Mouse (Mus musculus) thymus, adult 2 months (tissue): ENCODE measurements around the gene Pcbp1. TPM values are rescaled to one million over a fixed set of nuclear protein-coding genes. Genes with fewer than 3 reads are reported as not detected.
A peak's percentile ranks its signal among the peaks of the same experiment; 100 is the strongest.

Source experiments
- DNase-seq: peaks from one replicate; pipeline ENCODE4 v3.0.0; 2021
- H3K27ac ChIP-seq: fragments of 200-500 bp; 2 replicates; pipeline ENCODE4 v1.5.1; 2012; ENCODE audit warnings: low read length, control low read depth; ENCODE audit not compliant: control insufficient read depth, insufficient read depth
- H3K27me3 ChIP-seq: fragments of 200-500 bp; 2 replicates; pipeline ENCODE4 v1.6.1; 2012; ENCODE audit warnings: mild to moderate bottlenecking, low read length, moderate library complexity, mixed read lengths; ENCODE audit not compliant: control insufficient read depth, insufficient read depth
- H3K36me3 ChIP-seq: fragments of 200-500 bp; 2 replicates; pipeline ENCODE4 v1.6.1; 2012; ENCODE audit warnings: mild to moderate bottlenecking, low read length, moderate library complexity; ENCODE audit not compliant: control insufficient read depth, insufficient read depth
- H3K4me1 ChIP-seq: fragments of 200-500 bp; replicated peaks from 2 replicates; pipeline ENCODE4 v1.6.1; 2012; ENCODE audit warnings: low read length; ENCODE audit not compliant: control insufficient read depth, insufficient read depth
- H3K4me3 ChIP-seq: fragments of 200-500 bp; 2 replicates; pipeline ENCODE4 v1.5.1; 2012; ENCODE audit warnings: mild to moderate bottlenecking, low read length, control low read depth, moderate library complexity; ENCODE audit not compliant: control insufficient read depth, insufficient read depth
- CTCF ChIP-seq: fragments of 200-500 bp; IDR thresholded peaks from 2 replicates; pipeline ENCODE4 v1.5.1; 2012; ENCODE audit warnings: mild to moderate bottlenecking, control low read depth, low read length, moderate library complexity, borderline replicate concordance; ENCODE audit not compliant: control insufficient read depth, poor library complexity, insufficient read depth; ENCODE audit errors: extremely low read depth
- POLR2A ChIP-seq: fragments of 200-500 bp; IDR thresholded peaks from 2 replicates; pipeline ENCODE4 v1.6.1; 2012; ENCODE audit warnings: mild to moderate bottlenecking, low read length, control low read depth, moderate library complexity; ENCODE audit not compliant: control insufficient read depth, poor library complexity, insufficient read depth; ENCODE audit errors: extremely low read depth
- WGBS: fragments of 180-500 bp; shearing (Covaris S2); methylation state at CpG from one replicate; pipeline ENCODE4 v1.1.7; 2018; 5-methylcytosine and 5-hydroxymethylcytosine counted together
- polyA plus RNA-seq: library from polyadenylated mRNA; depleted of rRNA; stranded (reverse); fragments of >200 nt; gene quantifications from 2 replicates; pipeline ENCODE4 v1.2.3, GENCODE M21; 2012

Gene Pcbp1
- polyA plus RNA-seq, 1 experiment: 291 TPM

DNA sequence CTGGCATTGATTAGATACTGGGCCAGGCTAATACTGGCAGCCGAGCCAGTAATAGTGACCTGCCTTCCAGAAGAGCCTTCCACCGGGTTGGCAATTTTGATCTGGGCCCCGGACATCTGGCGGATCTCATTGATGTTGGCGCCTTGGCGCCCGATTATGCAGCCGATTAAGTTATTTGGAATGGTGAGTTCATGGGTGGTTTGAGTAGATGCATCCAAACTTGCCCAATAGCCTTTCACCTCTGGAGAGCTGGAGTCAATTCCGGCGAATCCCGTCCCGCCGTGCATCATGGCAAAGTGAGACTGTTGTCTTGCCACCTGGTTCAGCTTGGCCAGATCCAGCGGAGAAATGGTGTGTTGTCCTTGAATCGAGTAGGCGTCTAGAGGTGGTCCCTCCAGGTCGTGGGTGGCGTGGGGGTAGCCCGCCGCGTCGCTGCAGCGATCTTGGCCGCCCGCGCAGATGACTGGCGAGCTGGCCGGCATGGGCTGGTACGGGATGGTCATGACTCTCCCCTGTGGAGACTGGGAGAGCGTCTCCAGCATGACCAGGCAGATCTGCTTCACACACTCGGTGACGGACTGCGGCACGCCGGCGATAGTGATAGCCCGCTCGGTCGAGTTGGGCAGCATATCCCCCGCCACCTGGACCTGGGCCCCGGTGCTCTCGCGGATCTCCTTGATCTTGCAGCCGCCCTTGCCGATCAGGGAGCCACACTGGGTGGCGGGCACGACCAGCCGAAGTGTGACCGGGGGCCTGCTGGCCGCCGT lies 1.1 kb downstream of the Pcbp1 start:
- WGBS: under 1% methylated on average over 51 of the region's 51 CpGs
- peak overlapping the region; percentile 80 for H3K27ac ChIP-seq
- DNase-seq: peak; percentile 47
- no peaks in the 10 kb centered on the region for H3K36me3 ChIP-seq
- peaks cover 14% of the 10 kb centered on the region for H3K4me1 ChIP-seq
- 0 out of 2 replicates have a peak, but pooled peaks have one; percentile 13 for TF ChIP-seq CTCF
- TF ChIP-seq POLR2A: 0 out of 2 replicates have a peak, but pooled peaks have one; percentile 28
- peak overlapping the region; percentile 99 for H3K4me3 ChIP-seq
- no peaks in the 10 kb centered on the region for H3K27me3 ChIP-seq

- Histone ChIP-seq H3K4me3 (peak overlapping the region; percentile 64), H3K4me1 (peaks cover 14% of the 10 kb centered on the region), H3K27ac (peak overlapping the region; percentile 56), H3K27me3 (no peaks in the 10 kb centered on the region), H3K36me3 (no peaks in the 10 kb centered on the region)
- under 1% methylated on average over 15 of the region's 15 CpGs for WGBS
- peak; percentile 14 for DNase-seq
- no peak for TF ChIP-seq CTCF
- no peak for TF ChIP-seq POLR2A
Measured at GRCm38 (mm10) chr6:86523755-86524434, 2.2 kb downstream of the Pcbp1 start.

- H3K4me3 ChIP-seq: no peak overlapping the region; the same call in 1 of the 2 replicates
- no peak for DNase-seq
- 53% methylated on average over 3 of the region's 3 CpGs for WGBS
- TF ChIP-seq POLR2A: no peak
- TF ChIP-seq CTCF: no peak
- no peaks in the 10 kb centered on the region for H3K27me3 ChIP-seq
- H3K36me3 ChIP-seq: no peaks in the 10 kb centered on the region
- no peak overlapping the region for H3K27ac ChIP-seq
- peaks cover 12% of the 10 kb centered on the region for H3K4me1 ChIP-seq
Measured at GRCm38 (mm10) chr6:86523242-86523754, 2.8 kb downstream of the Pcbp1 start.

DNA sequence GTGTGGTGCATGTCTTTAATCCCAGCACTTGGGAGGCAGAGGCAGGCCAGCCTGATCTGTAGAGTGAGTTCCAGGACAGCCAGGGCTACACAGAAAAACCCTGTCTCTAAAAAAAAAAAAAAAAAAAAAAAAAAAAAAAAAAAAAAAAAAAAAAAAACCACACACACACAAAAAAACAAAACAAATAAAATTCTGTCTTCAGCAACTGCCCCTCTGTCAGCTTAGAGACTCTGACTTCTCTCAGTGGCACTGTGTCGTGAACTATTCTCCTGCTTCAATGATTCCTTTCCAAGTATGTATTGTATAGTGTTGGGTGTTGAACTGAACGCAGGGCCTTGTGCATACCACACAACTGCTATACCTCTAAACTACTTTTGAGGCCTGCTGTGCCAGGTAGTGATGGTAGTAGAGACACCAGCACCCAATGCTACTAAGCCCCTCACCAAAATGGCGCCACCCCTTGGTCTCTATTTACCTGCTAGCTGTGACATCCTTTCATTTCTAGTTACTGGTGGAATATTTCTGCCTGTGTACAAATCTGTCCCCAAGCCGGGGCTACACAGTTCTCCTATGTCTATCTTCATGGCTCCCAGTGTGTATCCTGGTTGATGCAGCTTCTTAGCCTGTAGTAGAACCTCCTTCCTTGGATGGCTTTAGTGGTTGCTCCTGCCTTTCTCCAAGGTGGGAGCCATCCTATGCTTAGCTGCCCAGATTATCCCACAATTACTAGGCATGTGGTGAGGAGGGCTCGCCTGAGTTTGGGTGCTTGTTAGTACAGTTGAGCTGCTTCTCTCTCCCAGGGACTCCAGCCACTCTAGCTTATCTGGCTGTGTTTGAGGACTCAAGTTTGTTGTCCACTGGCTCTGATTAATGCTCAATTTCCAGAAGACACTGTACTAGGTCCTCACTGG lies 3.9 kb downstream of the Pcbp1 start:
- WGBS: 96% methylated on average over 5 of the region's 5 CpGs
- Histone ChIP-seq H3K4me1 (peaks cover 10% of the 10 kb centered on the region), H3K36me3 (no peaks in the 10 kb centered on the region), H3K27ac (no peak overlapping the region), H3K27me3 (no peaks in the 10 kb centered on the region), H3K4me3 (no peak overlapping the region)
- TF ChIP-seq CTCF: no peak
- TF ChIP-seq POLR2A: no peak
- peak; percentile 21 for DNase-seq

DNA sequence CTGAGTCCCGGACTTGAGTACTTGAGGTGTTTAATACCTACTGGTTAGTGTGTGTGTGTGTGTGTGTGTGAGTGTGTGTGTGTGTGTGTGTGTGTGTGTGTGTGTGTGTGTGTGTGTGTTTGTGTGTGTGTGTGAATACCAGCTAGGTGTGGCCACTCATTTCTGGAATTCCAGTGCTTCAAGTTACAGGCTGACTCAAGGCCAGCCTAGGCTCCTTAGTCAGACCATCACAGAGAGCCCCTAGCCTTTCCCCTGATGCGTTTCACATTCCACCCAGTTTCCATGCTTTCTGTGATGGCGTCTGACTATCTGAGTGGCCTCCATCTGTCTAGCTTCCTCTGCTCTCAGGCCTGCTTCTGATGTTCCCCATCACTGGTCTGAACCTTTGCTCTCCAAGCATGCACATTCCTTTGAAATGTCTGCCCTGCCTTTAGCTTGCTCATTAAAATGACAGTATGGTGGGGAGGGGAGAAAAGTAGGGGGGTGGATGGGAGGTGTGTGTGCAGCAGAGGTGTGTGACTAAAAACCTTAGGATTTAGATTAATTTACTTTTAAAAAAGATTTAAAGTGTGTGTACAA lies 6.3 kb downstream of the Pcbp1 start:
- no peak for DNase-seq
- H3K27ac ChIP-seq: no peak overlapping the region
- TF ChIP-seq CTCF (no peak), POLR2A (no peak)
- H3K4me1 ChIP-seq: peaks cover 10% of the 10 kb centered on the region
- no peaks in the 10 kb centered on the region for H3K36me3 ChIP-seq
- no peak overlapping the region for H3K4me3 ChIP-seq
- no peaks in the 10 kb centered on the region for H3K27me3 ChIP-seq
- WGBS: 90% methylated on average over 3 of the region's 3 CpGs
